Mouse (Mus musculus) limb, embryonic 11.5 days (tissue): Measurements from ENCODE around the gene Tlr7. TPM values are rescaled to one million over a fixed set of nuclear protein-coding genes. Genes with fewer than 3 reads are reported as not detected.

Experiments used
- ATAC-seq: fragments of 200-750 bp; cut with Nextera tagmentation; 2 replicates; pipeline ENCODE4 v1.8.0; 2017; ENCODE audit warnings: low read depth; ENCODE audit not compliant: insufficient number of reproducible peaks, low FRiP score, low TSS enrichment
- DNase-seq: peaks from one replicate; pipeline ENCODE4 v3.0.0-alpha.2; 2015; ENCODE audit warnings: low spot score
- H3K27ac ChIP-seq: fragments of 300-500 bp; sonication (generic); replicated peaks from 2 replicates; pipeline ENCODE4 v1.5.1; 2014; ENCODE audit warnings: low read depth, mild to moderate bottlenecking, low read length
- H3K27me3 ChIP-seq: fragments of 300-500 bp; sonication (generic); 2 replicates; pipeline ENCODE4 v1.6.1; 2014; ENCODE audit warnings: mild to moderate bottlenecking, low read length, mixed read lengths; ENCODE audit not compliant: control insufficient read depth, insufficient read depth
- H3K36me3 ChIP-seq: fragments of 300-500 bp; sonication (generic); 2 replicates; pipeline ENCODE4 v1.6.1; 2014; ENCODE audit warnings: mild to moderate bottlenecking, low read length, moderate library complexity, mixed read lengths; ENCODE audit not compliant: control insufficient read depth, insufficient read depth
- H3K4me1 ChIP-seq: fragments of 300-500 bp; sonication (generic); 2 replicates; pipeline ENCODE4 v1.6.1; 2014; ENCODE audit warnings: low read length, mixed read lengths; ENCODE audit not compliant: control insufficient read depth, insufficient read depth
- H3K4me2 ChIP-seq: fragments of 300-500 bp; sonication (generic); 2 replicates; pipeline ENCODE4 v1.6.1; 2014; ENCODE audit warnings: low read depth, mild to moderate bottlenecking, moderate library complexity; ENCODE audit not compliant: severe bottlenecking
- H3K4me3 ChIP-seq: fragments of 300-500 bp; sonication (generic); 2 replicates; pipeline ENCODE4 v1.5.1; 2014; ENCODE audit warnings: low read depth, low read length
- H3K9ac ChIP-seq: fragments of 300-500 bp; sonication (generic); 2 replicates; pipeline ENCODE4 v1.6.1; 2014; ENCODE audit warnings: mild to moderate bottlenecking, low read length
- H3K9me3 ChIP-seq: fragments of 300-500 bp; sonication (generic); 2 replicates; pipeline ENCODE4 v1.6.1; 2016; ENCODE audit warnings: low read length; ENCODE audit not compliant: control insufficient read depth
- WGBS: fragments of 180-500 bp; shearing (Covaris S2); extraction: QIAGEN DNeasy Blood & Tissue Kit; methylation state at CpG from one replicate; pipeline ENCODE4 v1.1.7; 2014; 5-methylcytosine and 5-hydroxymethylcytosine counted together
- polyA plus RNA-seq: library from polyadenylated mRNA; unstranded; fragments of >200 nt; fragmentation: Nextera tagmentation; extraction: Ambion mirVana; gene quantifications from 2 replicates; pipeline ENCODE4 v1.2.1, GENCODE M21; 2014

The Tlr7 gene
- polyA plus RNA-seq, 1 experiment from 2014 or later = 0.45 TPM

DNA sequence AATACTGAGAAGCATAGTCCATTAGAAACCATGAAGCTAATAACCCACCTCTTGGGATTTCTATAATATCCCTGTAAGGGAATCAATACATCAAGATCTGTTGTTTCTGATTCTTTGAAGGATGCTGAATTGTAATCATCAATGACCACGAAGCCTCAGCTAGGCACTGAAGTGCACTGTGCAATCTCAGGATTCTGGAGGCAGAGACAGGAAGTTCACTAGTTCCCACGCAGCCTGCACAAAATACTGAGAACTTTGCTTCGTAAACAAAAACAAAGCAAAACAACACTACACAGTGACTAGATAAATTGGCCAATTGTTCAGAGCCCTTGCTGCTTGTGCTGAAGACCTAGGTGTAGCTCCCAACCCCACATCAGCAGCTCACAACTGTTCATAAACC lies 11.5 kb upstream of the Tlr7 start:
- H3K9ac ChIP-seq = no peak overlapping the region
- no peak overlapping the region for H3K4me2 ChIP-seq
- 93% methylated on average over 3 of the region's 3 CpGs for WGBS
- no peaks in the 10 kb centered on the region for H3K36me3 ChIP-seq
- no peak overlapping the region for H3K4me3 ChIP-seq
- peaks cover 9% of the 10 kb centered on the region; the same call in 1 of the 2 replicates for H3K27me3 ChIP-seq
- ATAC-seq = no peak
- no peak for DNase-seq
- no peaks in the 10 kb centered on the region for H3K9me3 ChIP-seq
- no peaks in the 10 kb centered on the region for H3K4me1 ChIP-seq
- H3K27ac ChIP-seq = no peak overlapping the region

- H3K27ac ChIP-seq = no peak overlapping the region
- H3K9me3 ChIP-seq = no peaks in the 10 kb centered on the region
- H3K4me1 ChIP-seq = no peaks in the 10 kb centered on the region
- no peak overlapping the region for H3K9ac ChIP-seq
- WGBS = 90% methylated on average over 2 of the region's 2 CpGs
- peaks cover 9% of the 10 kb centered on the region; the same call in 1 of the 2 replicates for H3K27me3 ChIP-seq
- DNase-seq (no peak), ATAC-seq (no peak)
- no peak overlapping the region for H3K4me2 ChIP-seq
- no peaks in the 10 kb centered on the region for H3K36me3 ChIP-seq
- H3K4me3 ChIP-seq = no peak overlapping the region
These were observed 9.8 kb upstream of the Tlr7 start for GRCm38 (mm10) chrX:167340190-167340589.

GRCm38 (mm10) chrX:167337990-167338389 lies 7.6 kb upstream of the Tlr7 start:
- H3K4me3 ChIP-seq = no peak overlapping the region
- no peak overlapping the region for H3K9ac ChIP-seq
- DNase-seq (no peak), ATAC-seq (no peak)
- H3K4me2 ChIP-seq = no peak overlapping the region
- H3K36me3 ChIP-seq = no peaks in the 10 kb centered on the region
- H3K4me1 ChIP-seq = no peaks in the 10 kb centered on the region
- no peaks in the 10 kb centered on the region for H3K9me3 ChIP-seq
- H3K27me3 ChIP-seq = peaks cover 6% of the 10 kb centered on the region; the same call in 1 of the 2 replicates
- H3K27ac ChIP-seq = no peak overlapping the region
- 97% methylated on average over 1 of the region's 1 CpGs for WGBS

DNA sequence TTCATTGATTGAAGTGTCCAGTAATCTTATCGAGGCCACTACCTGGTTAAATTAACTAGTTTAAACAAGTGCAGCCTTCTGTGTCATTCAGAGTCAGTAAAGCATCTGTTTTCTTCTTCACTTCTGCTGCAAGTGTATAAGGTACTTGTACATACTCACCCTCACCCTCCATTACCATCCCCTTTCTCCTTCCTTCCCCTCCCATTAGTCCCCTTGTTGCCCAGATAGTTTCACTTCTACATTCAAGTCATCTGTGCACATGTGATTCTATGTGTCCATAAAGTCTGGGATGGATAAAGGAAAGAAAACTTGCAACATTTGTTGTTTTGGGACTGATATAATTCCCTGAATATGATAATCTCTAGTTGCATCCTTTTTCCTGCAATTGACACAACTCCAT lies 4.2 kb upstream of the Tlr7 start:
- WGBS = 89% methylated on average over 1 of the region's 1 CpGs
- Histone ChIP-seq H3K4me2 (no peak overlapping the region), H3K9ac (no peak overlapping the region), H3K4me3 (no peak overlapping the region), H3K27ac (no peak overlapping the region), H3K4me1 (no peaks in the 10 kb centered on the region), H3K36me3 (no peaks in the 10 kb centered on the region), H3K27me3 (no peaks in the 10 kb centered on the region), H3K9me3 (no peaks in the 10 kb centered on the region)
- DNase-seq (no peak), ATAC-seq (no peak)

DNA sequence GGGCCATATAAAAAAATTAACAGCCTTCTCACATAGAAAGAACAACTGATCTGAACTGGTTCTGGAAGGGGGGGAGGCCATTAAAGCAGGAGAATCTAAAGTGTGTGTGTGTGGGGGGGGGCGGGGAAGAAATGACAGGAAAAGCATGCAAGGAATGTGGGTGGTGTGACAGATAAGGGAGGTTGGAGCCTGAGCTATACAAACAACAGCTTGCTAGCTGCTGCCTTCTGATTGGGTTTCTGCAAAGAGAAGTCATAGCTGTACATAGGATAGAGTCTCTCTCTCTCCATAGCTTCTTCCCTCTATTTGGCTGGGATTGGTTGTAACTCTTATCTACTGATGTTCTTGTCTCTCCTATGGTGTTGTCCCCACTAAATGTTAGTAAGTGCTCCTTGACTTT lies 2.2 kb upstream of the Tlr7 start:
- Histone ChIP-seq H3K27me3 (no peaks in the 10 kb centered on the region), H3K9ac (no peak overlapping the region), H3K4me3 (no peak overlapping the region), H3K4me2 (no peak overlapping the region), H3K9me3 (no peaks in the 10 kb centered on the region), H3K36me3 (no peaks in the 10 kb centered on the region), H3K4me1 (no peaks in the 10 kb centered on the region), H3K27ac (no peak overlapping the region)
- no peak for ATAC-seq
- 50% methylated on average over 1 of the region's 1 CpGs for WGBS
- no peak for DNase-seq

GRCm38 (mm10) chrX:167330993-167331392 lies 635 bp upstream of the Tlr7 start:
- DNase-seq = no peak
- H3K27me3 ChIP-seq = no peaks in the 10 kb centered on the region

GRCm38 (mm10) chrX:167329620-167330019 lies 738 bp downstream of the Tlr7 start:
- ATAC-seq (no peak), DNase-seq (no peak)
- Histone ChIP-seq H3K27ac (no peak overlapping the region), H3K4me1 (no peaks in the 10 kb centered on the region), H3K4me3 (no peak overlapping the region), H3K9ac (no peak overlapping the region), H3K27me3 (peaks cover 2% of the 10 kb centered on the region; the same call in 1 of the 2 replicates), H3K9me3 (no peaks in the 10 kb centered on the region), H3K36me3 (no peaks in the 10 kb centered on the region), H3K4me2 (no peak overlapping the region)
- 86% methylated on average over 1 of the region's 1 CpGs for WGBS

More at GRCm38 (mm10) chrX:167330993-167331392, 635 bp upstream of the Tlr7 start:
- Histone ChIP-seq H3K27ac (no peak overlapping the region), H3K4me3 (no peak overlapping the region), H3K4me2 (no peak overlapping the region), H3K4me1 (no peaks in the 10 kb centered on the region), H3K36me3 (no peaks in the 10 kb centered on the region), H3K9ac (no peak overlapping the region), H3K9me3 (no peaks in the 10 kb centered on the region)
- ATAC-seq = no peak
- WGBS = 84% methylated on average over 4 of the region's 4 CpGs

GRCm38 (mm10) chrX:167329098-167329497 lies 1.3 kb downstream of the Tlr7 start:
- no peak overlapping the region for H3K4me3 ChIP-seq
- no peaks in the 10 kb centered on the region for H3K36me3 ChIP-seq
- ATAC-seq (no peak), DNase-seq (no peak)
- no peak overlapping the region for H3K9ac ChIP-seq
- H3K4me1 ChIP-seq = no peaks in the 10 kb centered on the region
- 69% methylated on average over 1 of the region's 1 CpGs for WGBS
- H3K27me3 ChIP-seq = peaks cover 2% of the 10 kb centered on the region; the same call in 1 of the 2 replicates
- H3K27ac ChIP-seq = no peak overlapping the region
- H3K9me3 ChIP-seq = no peaks in the 10 kb centered on the region
- H3K4me2 ChIP-seq = no peak overlapping the region

DNA sequence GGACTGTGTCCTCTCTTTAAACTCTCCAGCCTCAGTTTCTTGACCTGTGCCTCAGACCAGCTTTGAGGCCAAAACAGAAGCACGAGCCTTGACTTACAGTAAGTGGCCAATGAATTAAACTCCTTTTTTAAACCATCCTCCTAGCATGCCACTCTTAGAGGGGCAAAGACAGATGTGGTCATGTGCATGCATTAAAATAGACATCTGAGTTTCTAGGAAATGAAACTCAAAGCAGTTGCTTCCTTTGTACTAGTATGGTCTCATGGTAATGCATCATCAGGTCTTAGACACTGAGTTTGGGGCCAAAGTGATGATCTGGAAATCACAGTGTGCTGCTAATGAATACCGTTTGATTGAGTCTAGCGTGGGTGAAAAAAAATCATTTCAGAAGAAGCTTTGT lies 1.8 kb downstream of the Tlr7 start:
- Histone ChIP-seq H3K36me3 (no peaks in the 10 kb centered on the region), H3K27me3 (peaks cover 2% of the 10 kb centered on the region; the same call in 1 of the 2 replicates), H3K27ac (no peak overlapping the region), H3K9ac (no peak overlapping the region), H3K9me3 (no peaks in the 10 kb centered on the region), H3K4me2 (no peak overlapping the region), H3K4me1 (no peaks in the 10 kb centered on the region), H3K4me3 (no peak overlapping the region)
- ATAC-seq (no peak), DNase-seq (no peak)
- WGBS = 89% methylated on average over 3 of the region's 3 CpGs
